Mouse (Mus musculus): ENCODE results near the gene Ccdc34.
"Not testable (repeated sequence)": the region's sequence is repeated elsewhere in the genome, so short reads cannot be mapped to it uniquely, and the experiment has no call there.

Ccdc34 gene

GRCm38 (mm10) chr2:110074646-110075452, 57.2 kb downstream of the Ccdc34 start:
- intact Hi-C loops (cut with DNase I): no loop called here

GRCm38 (mm10) chr2:110077240-110077639, 59.6 kb downstream of the Ccdc34 start:
- intact Hi-C loops (cut with DNase I): no loop called here

GRCm38 (mm10) chr2:110077655-110078054, 60.0 kb downstream of the Ccdc34 start:
- intact Hi-C loops (cut with DNase I): no loop called here

- intact Hi-C loops (cut with DNase I): no loop called here
Measured at GRCm38 (mm10) chr2:110080532-110080931, 62.9 kb downstream of the Ccdc34 start.

GRCm38 (mm10) chr2:110082975-110083374, 65.4 kb downstream of the Ccdc34 start:
- intact Hi-C loops (cut with DNase I): no loop called here

DNA sequence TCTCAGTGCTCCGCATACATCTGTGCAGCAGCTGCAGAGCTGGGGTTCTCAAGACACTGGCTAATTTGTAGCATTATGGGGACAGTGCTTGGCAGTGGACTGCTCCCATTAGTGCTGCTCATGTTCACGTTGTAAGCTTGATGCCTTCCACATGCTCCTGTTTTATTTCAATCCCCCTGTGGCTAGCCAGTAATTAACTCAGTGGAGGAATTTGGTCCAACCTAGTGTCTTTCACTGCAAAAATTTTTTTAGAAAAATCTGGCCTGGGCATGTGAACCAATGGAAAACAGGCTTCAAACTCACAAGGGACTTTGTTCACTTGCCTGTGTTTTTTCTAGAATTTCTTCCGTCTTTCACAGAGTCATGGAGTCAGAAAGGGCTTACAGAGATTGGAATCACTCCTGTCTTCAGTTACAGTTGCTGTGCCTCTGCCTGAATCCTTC, 68.1 kb downstream of the Ccdc34 start:
- intact Hi-C loops (cut with DNase I): no loop called here

GRCm38 (mm10) chr2:110114133-110114532, 96.5 kb downstream of the Ccdc34 start:
- intact Hi-C loops (cut with DNase I): no loop called here

DNA sequence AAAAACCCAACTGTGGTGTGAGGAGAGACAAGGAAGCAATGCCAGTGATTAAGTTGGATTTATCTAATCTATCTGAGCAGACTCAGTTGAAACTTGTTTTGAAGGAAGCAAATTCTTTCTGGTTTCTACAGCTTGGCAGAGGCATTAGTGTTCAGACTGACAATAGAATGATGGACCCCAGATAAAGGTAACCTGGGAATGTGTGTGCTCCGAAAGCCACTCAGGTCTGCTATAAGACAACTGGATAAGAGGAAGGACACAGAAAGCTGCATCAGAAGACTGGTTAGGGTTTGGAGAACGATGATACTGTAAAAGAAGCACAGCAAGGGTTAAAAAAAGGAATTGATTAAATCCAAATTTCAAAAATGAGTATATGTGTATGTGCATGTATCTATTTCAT, 111.8 kb downstream of the Ccdc34 start:
- intact Hi-C loops (cut with DNase I): no loop called here

DNA sequence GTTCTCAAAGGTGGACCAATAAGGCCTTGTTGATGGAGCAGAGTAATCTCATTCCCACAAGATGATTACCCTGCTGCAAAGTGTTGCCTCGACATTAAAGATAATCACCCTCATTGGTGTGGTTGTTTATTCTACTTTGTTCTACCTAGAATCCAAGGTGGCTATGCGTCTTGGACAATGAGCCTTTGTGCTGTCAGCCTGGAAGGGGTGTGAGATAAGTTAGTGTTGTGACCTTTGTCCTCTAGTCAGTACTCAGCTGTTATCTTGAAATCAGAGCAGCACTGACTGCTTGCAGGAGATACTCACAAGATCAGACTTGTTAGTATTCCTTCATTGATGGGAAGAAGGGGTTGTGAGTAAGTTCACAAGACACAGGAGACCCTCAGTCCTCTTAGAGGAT, 114.0 kb downstream of the Ccdc34 start:
- intact Hi-C loops (cut with DNase I): no loop called here

DNA sequence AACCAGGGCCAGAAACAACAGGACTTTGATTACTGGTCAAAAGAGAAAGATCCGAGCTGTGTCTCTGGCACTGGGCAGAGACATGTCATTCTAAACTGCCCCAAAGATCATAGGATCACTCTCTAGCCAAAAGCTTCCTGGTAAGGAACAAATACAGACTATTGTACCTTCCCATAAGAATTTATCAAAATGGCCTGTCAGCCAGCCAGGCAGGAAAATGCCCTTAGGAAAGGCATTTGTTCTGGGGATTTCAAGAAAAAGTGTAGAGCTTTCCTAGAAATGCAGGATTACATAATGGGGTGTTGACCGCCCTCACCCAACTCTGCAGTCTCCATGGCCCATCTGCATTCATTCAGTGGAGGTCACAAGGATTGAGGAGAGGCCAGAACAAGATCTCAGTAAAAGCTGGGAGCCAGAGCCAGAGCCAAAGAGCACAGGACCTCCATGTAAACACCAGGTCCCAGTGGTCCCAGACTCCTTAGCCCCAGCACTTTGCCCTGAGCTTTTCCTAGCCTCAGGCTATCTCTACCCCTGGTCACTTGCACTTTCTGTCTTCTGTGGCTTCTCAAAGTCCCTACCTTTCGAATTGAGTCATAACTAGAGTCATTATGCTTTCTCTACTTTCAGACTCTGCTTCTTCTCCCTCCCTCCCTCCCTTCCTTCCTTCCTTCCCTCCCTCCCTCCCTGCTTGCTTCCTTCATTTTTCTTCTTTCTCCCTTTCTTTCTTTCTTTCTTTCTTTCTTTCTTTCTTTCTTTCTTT, 115.9 kb downstream of the Ccdc34 start:
- intact Hi-C loops (cut with DNase I): no loop called here

DNA sequence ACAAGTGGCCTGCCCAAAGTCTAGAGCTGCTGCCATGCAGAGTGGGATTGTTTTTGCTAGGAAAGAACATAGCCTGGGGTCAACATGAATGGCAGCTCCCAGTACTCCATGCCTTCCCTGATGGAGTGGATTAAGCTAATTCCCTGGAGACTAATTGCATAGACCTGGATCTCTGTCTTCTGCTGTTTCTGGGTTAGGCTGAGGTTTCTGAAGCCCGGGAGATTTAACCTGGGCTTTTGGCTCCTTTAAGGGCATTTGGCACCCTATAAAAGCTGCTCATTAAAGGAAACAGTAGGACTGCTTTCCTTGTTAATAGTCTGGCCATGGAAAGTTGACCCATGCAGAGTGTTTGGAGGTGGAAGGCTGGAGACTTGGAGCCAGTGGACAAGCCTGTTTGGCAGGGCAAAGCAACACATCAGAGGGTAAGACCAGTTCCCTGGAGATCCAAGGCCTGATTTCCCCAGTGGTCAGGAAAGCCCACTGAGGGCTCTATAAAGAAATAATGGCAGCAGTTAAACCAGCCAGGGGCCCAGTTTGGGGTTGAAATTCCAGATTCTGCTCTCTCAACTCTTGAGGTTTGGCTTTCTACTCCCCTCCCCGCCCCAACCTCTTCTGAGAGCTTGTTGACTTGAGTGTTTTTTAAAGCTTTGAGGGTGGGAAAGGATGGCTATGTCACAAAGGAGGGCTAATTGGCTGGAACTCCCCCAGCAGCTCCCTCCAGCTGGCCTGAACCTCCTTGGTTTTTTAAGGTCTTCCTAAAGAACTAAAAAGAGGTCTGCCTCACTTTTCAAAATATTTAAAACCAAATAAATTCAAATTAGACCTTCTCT, 117.4 kb downstream of the Ccdc34 start:
- intact Hi-C loops (cut with DNase I): no loop called here

- intact Hi-C loops (cut with DNase I): no loop called here
Measured at GRCm38 (mm10) chr2:110137291-110137690, 119.7 kb downstream of the Ccdc34 start.

GRCm38 (mm10) chr2:110138096-110138495, 120.5 kb downstream of the Ccdc34 start:
- intact Hi-C loops (cut with DNase I): no loop called here

- intact Hi-C loops (cut with DNase I): not testable (repeated sequence)
Measured at GRCm38 (mm10) chr2:110147980-110148379, 130.4 kb downstream of the Ccdc34 start.

DNA sequence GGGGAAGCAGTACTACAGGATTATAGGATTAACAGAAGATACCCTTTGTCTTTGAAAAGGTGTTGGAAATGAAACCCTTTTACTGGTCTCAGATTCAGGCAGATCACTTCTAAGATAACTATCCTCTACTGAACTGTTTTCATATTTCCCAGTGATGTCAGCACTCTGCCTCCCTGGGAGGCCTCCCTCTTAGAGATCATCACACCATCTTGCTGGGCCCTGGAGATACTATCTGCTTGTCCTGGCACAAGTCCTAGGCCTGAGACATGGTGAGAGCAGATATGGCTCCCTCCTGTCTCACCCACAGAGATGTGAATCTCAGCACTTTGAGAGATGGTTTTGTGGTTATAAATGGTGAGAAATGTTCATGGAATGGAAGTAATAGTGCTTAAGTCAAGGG, 131.6 kb downstream of the Ccdc34 start:
- intact Hi-C loops (cut with DNase I): no loop called here

DNA sequence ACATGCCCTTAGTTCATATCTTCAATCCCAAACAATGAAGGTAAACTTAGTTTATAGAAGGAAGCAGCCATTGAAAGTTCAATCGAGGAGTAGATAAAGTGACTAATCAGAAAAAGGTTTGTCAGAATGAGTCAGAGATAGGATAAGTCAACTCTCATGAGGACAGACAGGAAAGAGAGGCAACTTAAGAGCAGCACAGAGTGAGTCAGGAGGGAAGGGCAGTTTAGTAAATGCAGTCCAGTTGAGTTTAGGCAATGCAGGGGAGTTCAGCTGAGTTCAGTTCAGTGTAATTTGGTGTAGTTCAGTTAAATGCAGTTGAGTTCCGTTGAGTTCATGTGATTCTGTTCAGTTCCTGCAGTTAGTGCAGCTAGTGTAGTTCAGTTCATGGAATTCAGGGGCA, 138.7 kb downstream of the Ccdc34 start:
- intact Hi-C loops (cut with DNase I): no loop called here

DNA sequence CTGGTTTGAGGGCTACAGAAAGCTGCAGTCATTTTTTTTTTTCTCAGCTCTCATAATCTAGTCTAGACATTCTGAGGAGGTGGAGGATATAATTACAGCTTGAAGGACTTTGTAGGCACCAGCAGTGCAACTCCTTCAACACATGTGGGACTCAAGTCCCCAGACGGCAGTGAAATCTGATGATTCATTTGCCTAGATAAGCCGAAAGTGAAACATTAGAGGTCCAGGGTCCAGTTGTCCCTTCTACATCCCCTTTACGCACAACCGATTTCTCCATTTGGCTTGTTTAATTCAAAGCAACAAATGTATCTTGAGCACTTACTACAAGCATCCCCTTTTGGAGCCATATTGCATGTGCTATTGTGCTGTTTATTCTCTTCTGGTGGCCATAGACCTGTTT, 147.4 kb downstream of the Ccdc34 start:
- intact Hi-C loops (cut with DNase I): no loop called here

- intact Hi-C loops (cut with DNase I): no loop called here
Measured at GRCm38 (mm10) chr2:110167694-110168093, 150.1 kb downstream of the Ccdc34 start.

DNA sequence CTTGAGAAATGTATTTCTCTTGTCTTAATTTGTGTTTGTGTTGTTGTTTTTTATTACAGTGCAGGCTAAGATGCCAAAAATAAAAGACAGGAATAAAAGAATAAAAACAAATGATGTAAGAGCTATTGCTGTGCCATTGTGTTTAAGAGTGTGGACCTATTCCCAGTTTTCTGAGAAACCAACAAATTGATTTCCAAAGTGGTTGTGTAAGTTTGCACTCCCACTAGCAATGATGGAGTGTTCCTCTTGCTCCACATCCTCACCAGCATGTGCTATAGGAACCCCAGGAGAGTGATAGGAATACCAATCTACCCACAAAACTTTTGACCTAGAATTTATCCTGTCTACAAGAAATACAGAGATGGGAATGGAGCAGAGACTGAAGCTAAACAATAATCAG, 150.7 kb downstream of the Ccdc34 start:
- intact Hi-C loops (cut with DNase I): no loop called here

GRCm38 (mm10) chr2:110172456-110172855, 154.8 kb downstream of the Ccdc34 start:
- intact Hi-C loops (cut with DNase I): no loop called here

DNA sequence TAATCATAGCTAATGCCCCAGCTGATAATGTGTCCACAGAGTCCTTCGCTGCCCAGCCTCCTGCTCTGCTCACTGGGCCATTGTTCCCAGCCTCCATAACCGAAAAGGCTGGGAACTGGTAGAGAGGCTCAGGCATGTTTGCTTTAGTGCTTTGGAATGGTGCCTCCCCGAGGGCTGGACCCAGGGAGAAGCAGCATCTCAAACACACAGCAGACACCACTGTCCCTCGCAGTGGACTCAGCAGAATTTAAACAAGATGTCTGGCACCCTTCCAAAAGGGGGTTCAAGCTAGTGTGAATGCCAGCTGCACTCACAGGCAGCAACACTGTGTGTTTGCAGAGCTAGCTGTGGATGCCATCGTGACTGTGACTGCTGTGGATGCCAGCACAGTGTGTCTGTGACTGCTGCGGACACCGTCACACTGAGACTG, 156.2 kb downstream of the Ccdc34 start:
- intact Hi-C loops (cut with DNase I): no loop called here

All from adrenal gland (tissue).